Mouse (Mus musculus) bone marrow, adult 2 months (tissue): ENCODE data around the gene Olfr1248. TPM values are rescaled to one million over a fixed set of nuclear protein-coding genes. Genes with fewer than 3 reads are reported as not detected.
"Not testable (repeated sequence)": the region's sequence is repeated elsewhere in the genome, so short reads cannot be mapped to it uniquely, and the experiment has no call there.

ENCODE experiments used
- H3K27ac ChIP-seq: fragments of 200-500 bp; 2 replicates; pipeline ENCODE4 v1.5.1; 2012; ENCODE audit warnings: low read depth, mild to moderate bottlenecking, control low read depth, inconsistent platforms, low read length; ENCODE audit not compliant: control insufficient read depth, poor library complexity, insufficient read depth
- H3K4me1 ChIP-seq: fragments of 200-500 bp; 2 replicates; pipeline ENCODE4 v1.6.1; 2011; ENCODE audit warnings: low read length; ENCODE audit not compliant: control insufficient read depth, insufficient read depth
- H3K4me3 ChIP-seq: fragments of 200-500 bp; replicated peaks from 2 replicates; pipeline ENCODE3; 2011; ENCODE audit warnings: mild to moderate bottlenecking, low read depth, low read length, control low read depth; ENCODE audit not compliant: control insufficient read depth
- CTCF ChIP-seq: fragments of 200-500 bp; IDR thresholded peaks from 2 replicates; pipeline ENCODE4 v1.5.1; 2011; ENCODE audit warnings: low read length, control low read depth; ENCODE audit not compliant: control insufficient read depth, insufficient read depth
- POLR2A ChIP-seq: fragments of 200-500 bp; IDR thresholded peaks from 2 replicates; pipeline ENCODE4 v1.6.1; 2011; ENCODE audit warnings: low read depth, mild to moderate bottlenecking, control low read depth, low read length, borderline replicate concordance; ENCODE audit not compliant: control insufficient read depth
- WGBS: fragments of 180-500 bp; shearing (Covaris S2); methylation state at CpG from one replicate; pipeline ENCODE4 v1.1.7; 2018; 5-methylcytosine and 5-hydroxymethylcytosine counted together
- polyA plus RNA-seq: library from polyadenylated mRNA; stranded (reverse); fragments of >200 nt; gene quantifications from 2 replicates; pipeline ENCODE4 v1.2.4, GENCODE M21; 2011; ENCODE audit warnings: low replicate concordance; ENCODE audit not compliant: missing spikeins, insufficient read depth, insufficient read length

Olfr1248 gene
- polyA plus RNA-seq, result not detected in 2 replicates

DNA sequence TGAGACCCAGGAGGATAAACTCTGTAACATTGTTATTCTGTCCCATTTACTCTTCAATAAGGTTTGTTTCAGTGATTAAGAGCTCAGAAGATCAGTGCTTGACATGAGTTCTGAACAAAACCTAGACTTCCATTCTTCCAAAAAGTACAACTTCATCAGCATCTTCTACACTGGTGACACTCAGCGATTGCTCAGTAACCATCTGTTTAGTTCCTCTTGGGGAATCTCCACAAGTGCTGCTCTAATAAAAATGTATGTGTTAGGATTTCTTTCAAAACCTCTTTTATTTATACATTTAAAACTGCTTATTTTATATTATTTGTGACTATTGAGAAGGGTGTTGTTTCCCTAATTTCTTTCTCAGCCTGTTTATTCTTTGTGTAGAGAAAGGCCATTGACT is at the start of gene Olfr1248:
Olfr1248 (minus strand) TSS at position 101 of the 400 bp plus-strand sequence.
- WGBS, result 85% methylated on average over 1 of the region's 1 CpGs
- H3K4me3 ChIP-seq, H3K27ac ChIP-seq: not testable (repeated sequence)

DNA sequence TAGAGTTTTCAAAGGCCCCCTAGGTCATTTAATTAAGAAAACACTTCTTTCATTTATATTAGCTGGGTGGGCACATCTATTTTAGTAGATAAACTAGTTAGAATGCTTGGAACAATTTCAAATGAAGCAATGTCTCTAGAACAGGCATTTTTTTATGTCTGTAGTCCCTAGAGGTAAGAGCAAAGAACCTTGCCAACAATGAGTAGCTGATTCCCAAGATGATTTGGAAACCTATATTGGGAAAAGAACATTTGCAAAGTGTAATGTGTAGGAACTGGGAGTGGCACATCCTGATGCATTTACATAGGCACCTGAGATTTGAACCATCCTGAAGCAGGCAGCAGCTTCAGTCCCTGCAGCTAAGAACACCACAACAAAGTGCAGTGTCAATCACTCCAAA is 43.3 kb upstream of the Olfr1248 start, which contains the start of gene Olfr1250:
Olfr1250 (minus strand) TSS at position 101 of the 400 bp plus-strand sequence.
- Histone ChIP-seq H3K4me3 (no peak within 1 kb of the TSS), H3K4me1 (no peaks in the 10 kb centered on the region), H3K27ac (no peak within 1 kb of the TSS)
- TF ChIP-seq CTCF, result no peak
- TF ChIP-seq POLR2A, result no peak

More for the DNA sequence above, at the start of gene Olfr1248:
- H3K4me1 ChIP-seq, result not testable (repeated sequence)

DNA sequence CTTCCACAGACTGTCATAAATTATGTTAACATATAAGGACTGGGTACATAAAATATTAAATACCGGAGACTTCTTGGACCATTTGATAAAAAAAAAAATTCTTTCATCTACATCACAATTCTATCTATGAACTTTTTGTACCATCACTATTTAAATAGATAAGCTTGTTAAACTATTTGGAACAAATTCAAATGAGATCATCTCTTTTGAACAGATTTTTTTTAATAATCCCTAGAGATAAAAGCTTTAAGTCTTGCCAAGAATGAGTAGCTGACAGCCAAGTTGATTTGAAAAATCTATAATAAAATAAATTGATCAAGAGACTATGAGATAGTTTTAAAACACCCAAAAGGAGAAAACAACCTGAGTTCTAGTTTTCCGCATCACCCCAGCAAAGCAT is 16.8 kb upstream of the Olfr1248 start, which contains the start of gene Olfr1249:
Olfr1249 (minus strand) TSS at position 101 of the 400 bp plus-strand sequence.
- no peak within 1 kb of the TSS for H3K27ac ChIP-seq
- H3K4me3 ChIP-seq, result no peak within 1 kb of the TSS
- H3K4me1 ChIP-seq, result no peaks in the 10 kb centered on the region
- TF ChIP-seq POLR2A (no peak), CTCF (no peak)
- WGBS, result 82% methylated on average over 2 of the region's 2 CpGs

DNA sequence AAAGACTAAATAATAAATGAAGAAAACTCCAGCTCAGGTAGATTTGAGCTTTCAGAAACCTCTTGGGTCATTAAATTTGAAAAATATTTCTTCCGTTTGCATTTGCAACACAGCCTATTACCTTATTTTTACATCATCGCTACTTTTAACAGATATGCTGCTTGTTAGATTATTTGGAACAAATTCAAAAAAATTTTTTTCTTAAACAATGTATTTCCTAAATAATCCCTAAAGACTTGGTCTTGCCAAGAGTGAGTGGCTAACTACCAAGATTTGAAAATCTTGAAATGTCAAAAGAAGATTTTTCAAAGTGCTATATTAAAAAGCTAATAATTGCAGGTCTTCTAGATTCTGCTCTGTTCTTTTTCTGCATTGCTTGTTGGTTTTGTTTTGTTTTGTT is 4.0 kb downstream of the Olfr1248 start, which contains the start of gene Olfr1247:
Olfr1247 (minus strand) TSS at position 101 of the 400 bp plus-strand sequence.
- no peak within 1 kb of the TSS for H3K4me3 ChIP-seq
- H3K4me1 ChIP-seq, result no peaks in the 10 kb centered on the region
- TF ChIP-seq POLR2A (no peak), CTCF (no peak)
- 89% methylated on average over 2 of the region's 2 CpGs for WGBS
- no peak within 1 kb of the TSS for H3K27ac ChIP-seq

DNA sequence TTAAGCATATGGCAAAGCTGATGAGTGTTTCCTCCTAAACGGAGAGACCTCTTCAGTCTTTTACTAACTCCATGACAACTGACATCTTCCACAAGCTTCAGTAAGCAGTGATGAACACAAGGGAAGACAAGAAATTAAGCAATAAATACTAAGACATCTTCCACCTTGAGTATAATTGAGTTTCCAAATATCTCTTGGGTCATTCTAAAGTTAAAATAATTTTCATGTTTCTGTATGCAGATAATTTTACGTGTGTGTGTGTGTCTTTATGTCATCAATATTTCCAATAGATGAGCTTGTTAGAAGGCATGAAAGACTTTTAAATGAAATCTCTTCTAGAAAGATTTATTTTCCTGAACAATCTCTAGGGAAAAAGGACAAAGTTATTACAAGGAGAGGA is 25.0 kb downstream of the Olfr1248 start, which contains the start of gene Olfr1246:
Olfr1246 (minus strand) TSS at position 101 of the 400 bp plus-strand sequence.
- Histone ChIP-seq H3K4me3 (no peak within 1 kb of the TSS), H3K4me1 (no peaks in the 10 kb centered on the region), H3K27ac (no peak within 1 kb of the TSS)
- TF ChIP-seq POLR2A (no peak), CTCF (no peak)
- 68% methylated on average over 2 of the region's 2 CpGs for WGBS

DNA sequence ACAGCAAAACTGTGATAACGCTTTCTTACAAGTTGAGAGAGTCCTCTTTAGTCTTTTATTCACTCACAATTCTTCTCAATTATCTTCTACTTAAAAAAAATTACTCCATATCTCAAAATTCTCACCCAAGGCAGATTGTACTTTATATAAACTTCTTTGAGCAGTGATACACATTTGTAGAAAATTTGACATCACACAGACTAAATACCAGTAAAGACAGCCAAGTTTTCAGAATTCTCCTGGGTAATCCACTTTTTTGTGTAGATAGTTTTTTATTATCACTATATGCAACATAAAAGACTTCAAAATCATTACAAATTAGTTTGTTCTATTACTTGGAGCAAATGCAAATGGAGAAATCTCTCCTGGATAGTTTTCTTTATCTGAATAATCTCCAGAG is 39.7 kb downstream of the Olfr1248 start, which contains the start of gene Olfr1245:
Olfr1245 (minus strand) TSS at position 101 of the 400 bp plus-strand sequence.
- Histone ChIP-seq H3K4me3 (no peak within 1 kb of the TSS), H3K27ac (no peak within 1 kb of the TSS), H3K4me1 (no peaks in the 10 kb centered on the region)
- 66% methylated on average over 1 of the region's 1 CpGs for WGBS
- TF ChIP-seq CTCF (no peak), POLR2A (no peak)

Other genes starting within 250 kb of the Olfr1248 start
- not detected in 2 replicates for gene Olfr1238, start 208.6 kb downstream of the Olfr1248 start, polyA plus RNA-seq
- not detected in 2 replicates for gene Olfr1239, start 197.8 kb downstream of the Olfr1248 start, polyA plus RNA-seq
- gene Olfr1240, start 175.2 kb downstream of the Olfr1248 start, polyA plus RNA-seq, result not detected in 2 replicates
- gene Olfr1241, start 131.1 kb downstream of the Olfr1248 start, polyA plus RNA-seq, result not detected in 2 replicates
- gene Olfr1242, start 119.9 kb downstream of the Olfr1248 start, polyA plus RNA-seq, result not detected in 2 replicates
- not detected in 2 replicates for gene Olfr1243, start 86.8 kb downstream of the Olfr1248 start, polyA plus RNA-seq
- not detected in 2 replicates for gene Olfr1245, start 39.8 kb downstream of the Olfr1248 start, polyA plus RNA-seq
- not detected in 2 replicates for gene Olfr1246, start 25.1 kb downstream of the Olfr1248 start, polyA plus RNA-seq
- gene Olfr1247, start 4.1 kb downstream of the Olfr1248 start, polyA plus RNA-seq, result not detected in 2 replicates
- gene Olfr1249, start 16.7 kb upstream of the Olfr1248 start, polyA plus RNA-seq, result not detected in 2 replicates
- 0.45 TPM in 1 of 2 replicates, not detected in the other for gene Olfr1250, start 43.2 kb upstream of the Olfr1248 start, polyA plus RNA-seq
- not detected in 2 replicates for gene Olfr1251, start 53.7 kb upstream of the Olfr1248 start, polyA plus RNA-seq
- gene Olfr1252, start 106.8 kb upstream of the Olfr1248 start, polyA plus RNA-seq, result not detected in 2 replicates
- gene Olfr1253, start 138.8 kb upstream of the Olfr1248 start, polyA plus RNA-seq, result not detected in 2 replicates
- gene Olfr1254, start 175.4 kb upstream of the Olfr1248 start, polyA plus RNA-seq, result 0.70 TPM in 1 of 2 replicates, not detected in the other
- not detected in 2 replicates for gene Olfr1255, start 193.8 kb upstream of the Olfr1248 start, polyA plus RNA-seq
- not detected in 2 replicates for gene Olfr1256, start 223.3 kb upstream of the Olfr1248 start, polyA plus RNA-seq
- not detected in 2 replicates for gene Olfr48, start 230.0 kb upstream of the Olfr1248 start, polyA plus RNA-seq